Mouse (Mus musculus) embryonic facial prominence, embryonic 11.5 days (tissue): ENCODE results near the gene Copa. TPM values are rescaled to one million over a fixed set of nuclear protein-coding genes. Genes with fewer than 3 reads are reported as not detected.
A peak's percentile ranks its signal among the peaks of the same experiment; 100 is the strongest.

Experiments
- ATAC-seq: fragments of 200-750 bp; cut with Nextera tagmentation; replicated peaks from 2 replicates; pipeline ENCODE4 v1.8.0; 2017; ENCODE audit warnings: low read depth; ENCODE audit not compliant: insufficient number of reproducible peaks, low FRiP score, low TSS enrichment
- DNase-seq: peaks from one replicate; pipeline ENCODE4 v3.0.0-alpha.2; 2015; ENCODE audit warnings: low spot score
- H3K27ac ChIP-seq: fragments of 300-500 bp; sonication (generic); replicated peaks from 2 replicates; pipeline ENCODE4 v1.5.1; 2014; ENCODE audit warnings: mild to moderate bottlenecking, low read depth, low read length, control low read depth
- H3K27me3 ChIP-seq: fragments of 300-500 bp; sonication (generic); 2 replicates; pipeline ENCODE4 v1.6.1; 2014; ENCODE audit warnings: mild to moderate bottlenecking, low read length, moderate library complexity, mixed read lengths; ENCODE audit not compliant: control insufficient read depth, insufficient read depth
- H3K36me3 ChIP-seq: fragments of 300-500 bp; sonication (generic); replicated peaks from 2 replicates; pipeline ENCODE4 v1.6.1; 2014; ENCODE audit warnings: low read depth, mild to moderate bottlenecking, low read length, moderate library complexity, mixed read lengths; ENCODE audit not compliant: control insufficient read depth, insufficient read depth
- H3K4me1 ChIP-seq: fragments of 300-500 bp; sonication (generic); 2 replicates; pipeline ENCODE4 v1.6.1; 2014; ENCODE audit warnings: low read length, mixed read lengths; ENCODE audit not compliant: control insufficient read depth, insufficient read depth
- H3K4me2 ChIP-seq: fragments of 300-500 bp; sonication (generic); 2 replicates; pipeline ENCODE4 v1.6.1; 2014; ENCODE audit warnings: low read depth, mild to moderate bottlenecking, control low read depth, low read length, moderate library complexity
- H3K4me3 ChIP-seq: fragments of 300-500 bp; sonication (generic); 2 replicates; pipeline ENCODE4 v1.5.1; 2014; ENCODE audit warnings: low read depth, low read length, control low read depth
- H3K9ac ChIP-seq: fragments of 300-500 bp; sonication (generic); replicated peaks from 2 replicates; pipeline ENCODE4 v1.6.1; 2014; ENCODE audit warnings: mild to moderate bottlenecking, control low read depth, low read length
- H3K9me3 ChIP-seq: fragments of 300-500 bp; sonication (generic); replicated peaks from 2 replicates; pipeline ENCODE4 v1.6.1; 2016; ENCODE audit warnings: mild to moderate bottlenecking, low read length, inconsistent platforms, mixed read lengths; ENCODE audit not compliant: control insufficient read depth
- WGBS: fragments of 180-500 bp; shearing (Covaris S2); extraction: QIAGEN DNeasy Blood & Tissue Kit; methylation state at CpG from one replicate; pipeline ENCODE4 v1.1.7; 2014; 5-methylcytosine and 5-hydroxymethylcytosine counted together
- polyA plus RNA-seq: library from polyadenylated mRNA; unstranded; fragments of >200 nt; fragmentation: Nextera tagmentation; extraction: Ambion mirVana; gene quantifications from 2 replicates; pipeline ENCODE4 v1.2.1, GENCODE M21; 2014

The Copa gene
- polyA plus RNA-seq, 1 experiment from 2014 or later = 186 TPM

- DNase-seq (no peak), ATAC-seq (no peak)
- Histone ChIP-seq H3K9ac (no peak overlapping the region), H3K4me2 (no peak overlapping the region), H3K9me3 (no peaks in the 10 kb centered on the region), H3K27me3 (no peaks in the 10 kb centered on the region), H3K36me3 (peaks cover 17% of the 10 kb centered on the region), H3K4me3 (no peak overlapping the region), H3K27ac (no peak overlapping the region), H3K4me1 (no peaks in the 10 kb centered on the region; the same call in 1 of the 2 replicates)
- WGBS = 80% methylated on average over 2 of the region's 2 CpGs
These were observed 40.3 kb downstream of the Copa start for GRCm38 (mm10) chr1:172122671-172123070.

DNA sequence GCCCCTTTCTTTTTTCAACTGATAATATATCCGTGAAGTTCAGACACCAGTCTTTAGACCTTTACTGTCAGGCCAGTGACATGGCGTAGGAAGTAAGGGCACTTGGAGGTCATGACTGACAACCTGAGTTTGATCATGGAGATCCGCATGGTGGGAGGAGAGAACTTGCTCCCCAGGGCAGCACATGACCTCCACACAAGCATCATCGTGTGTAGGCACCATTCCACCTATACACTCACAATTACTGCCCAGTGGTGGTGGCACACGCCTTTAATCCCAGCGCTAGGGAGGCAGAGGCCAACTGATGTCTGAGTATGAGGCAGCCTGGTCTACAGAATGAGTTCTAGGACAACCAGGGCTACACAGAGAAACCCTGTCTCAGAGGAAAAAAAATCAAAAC, 42.2 kb downstream of the Copa start:
- H3K27me3 ChIP-seq = no peaks in the 10 kb centered on the region
- H3K9me3 ChIP-seq = no peaks in the 10 kb centered on the region
- no peak for DNase-seq
- peaks cover 12% of the 10 kb centered on the region for H3K36me3 ChIP-seq
- ATAC-seq = no peak
- no peak overlapping the region for H3K9ac ChIP-seq
- no peak overlapping the region for H3K27ac ChIP-seq
- 79% methylated on average over 6 of the region's 6 CpGs for WGBS
- no peaks in the 10 kb centered on the region; the same call in 1 of the 2 replicates for H3K4me1 ChIP-seq
- no peak overlapping the region for H3K4me2 ChIP-seq
- H3K4me3 ChIP-seq = no peak overlapping the region

DNA sequence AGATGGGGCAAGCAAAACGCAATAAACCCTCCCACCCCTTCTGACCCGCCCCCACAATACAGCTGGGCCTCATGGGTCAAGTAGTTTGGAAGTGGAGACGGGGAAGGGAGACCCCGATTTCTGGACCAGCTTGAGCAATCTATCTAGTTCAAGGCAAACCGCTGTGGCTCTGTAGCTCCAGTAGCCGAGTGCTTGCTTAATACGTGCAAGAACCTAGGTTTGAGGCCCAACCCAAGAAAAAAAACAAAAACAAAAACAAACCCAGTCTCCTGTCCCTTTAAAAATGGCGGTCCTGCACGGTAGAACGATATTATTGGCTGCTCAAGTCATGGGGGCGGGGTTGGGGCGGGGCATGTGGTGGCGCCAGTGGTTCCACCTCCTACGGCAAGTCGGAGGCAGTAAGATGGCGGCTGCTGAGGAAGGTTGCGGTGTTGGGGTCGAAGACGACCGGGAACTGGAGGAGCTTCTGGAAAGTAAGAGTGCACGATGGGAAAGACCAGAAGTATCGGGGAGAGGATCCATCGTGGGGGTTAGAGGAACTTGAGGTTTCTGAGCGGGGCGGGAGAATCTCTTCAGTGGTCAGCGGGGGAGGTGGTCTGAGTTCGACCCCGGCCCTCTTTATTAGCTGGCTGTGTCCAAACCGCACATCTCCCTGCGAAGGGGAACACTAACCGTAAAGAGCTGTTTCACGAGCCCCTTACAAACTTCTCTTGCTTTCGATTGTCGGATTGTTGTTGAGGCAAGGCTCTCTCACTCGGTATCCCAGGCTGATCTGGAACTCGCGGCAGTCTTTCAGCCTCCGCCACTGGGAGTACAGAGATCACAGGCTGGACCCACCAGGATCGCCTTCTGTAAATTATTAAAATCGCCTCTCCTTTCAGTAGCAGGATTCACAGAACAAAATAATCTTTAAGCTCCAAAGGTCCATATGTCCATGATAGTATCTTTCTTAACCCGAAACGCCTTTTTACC, 44.3 kb downstream of the Copa start, which contains the start of gene Pex19:
TSS of gene Pex19 (plus strand) at position 380 of the 972 bp plus-strand sequence.
- DNase-seq = peak; percentile 96
- no peak within 1 kb of the TSS for H3K27ac ChIP-seq
- peak within 1 kb of the TSS; percentile 78 for H3K9ac ChIP-seq
- under 1% methylated on average over 42 of the region's 42 CpGs for WGBS
- H3K4me1 ChIP-seq = no peaks in the 10 kb centered on the region; the same call in 1 of the 2 replicates
- ATAC-seq = peak; percentile 91
- no peaks in the 10 kb centered on the region for H3K27me3 ChIP-seq
- no peaks in the 10 kb centered on the region for H3K9me3 ChIP-seq
- peaks cover 8% of the 10 kb centered on the region for H3K36me3 ChIP-seq
- H3K4me3 ChIP-seq = peak within 1 kb of the TSS; percentile 64
- H3K4me2 ChIP-seq = peak within 1 kb of the TSS; percentile 58

- DNase-seq (no peak), ATAC-seq (no peak)
- no peaks in the 10 kb centered on the region; the same call in 1 of the 2 replicates for H3K4me1 ChIP-seq
- WGBS = 46% methylated on average over 5 of the region's 5 CpGs
- H3K9ac ChIP-seq = peak overlapping the region; percentile 78
- peak overlapping the region; percentile 58 for H3K4me2 ChIP-seq
- no peak overlapping the region for H3K27ac ChIP-seq
- peak overlapping the region; percentile 64 for H3K4me3 ChIP-seq
- peaks cover 7% of the 10 kb centered on the region for H3K36me3 ChIP-seq
- no peaks in the 10 kb centered on the region for H3K9me3 ChIP-seq
- H3K27me3 ChIP-seq = no peaks in the 10 kb centered on the region
These were observed 45.2 kb downstream of the Copa start for GRCm38 (mm10) chr1:172127487-172127886.

DNA sequence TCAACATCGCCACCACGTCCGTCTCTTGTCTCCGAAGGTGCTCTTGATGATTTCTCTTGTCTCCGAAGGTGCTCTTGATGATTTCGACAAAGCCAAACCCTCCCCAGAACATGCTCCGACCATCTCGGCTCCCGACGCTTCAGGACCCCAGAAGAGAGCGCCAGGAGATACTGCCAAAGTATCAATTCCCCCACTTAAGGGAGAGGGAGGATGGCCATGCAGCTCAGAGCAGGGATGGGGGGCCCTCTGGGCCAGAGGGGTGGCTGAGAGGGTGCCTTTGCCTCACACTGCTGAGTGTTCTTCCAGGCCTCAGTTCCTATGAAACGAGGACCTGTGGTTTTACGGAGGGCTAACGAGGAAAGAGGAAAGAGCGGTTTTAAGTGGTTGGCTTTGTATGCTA, 46.2 kb downstream of the Copa start:
- Histone ChIP-seq H3K27ac (no peak overlapping the region), H3K9ac (no peak overlapping the region), H3K27me3 (no peaks in the 10 kb centered on the region), H3K4me2 (no peak overlapping the region), H3K4me1 (no peaks in the 10 kb centered on the region; the same call in 1 of the 2 replicates), H3K36me3 (peaks cover 12% of the 10 kb centered on the region), H3K4me3 (no peak overlapping the region), H3K9me3 (no peaks in the 10 kb centered on the region)
- ATAC-seq (no peak), DNase-seq (no peak)
- WGBS = 92% methylated on average over 15 of the region's 15 CpGs

- whole genome bisulfite sequencing = 68% methylated on average over 2 of the region's 2 CpGs
- peaks cover 12% of the 10 kb centered on the region for H3K36me3 ChIP-seq
- no peak for ATAC-seq
These were observed 46.8 kb downstream of the Copa start for GRCm38 (mm10) chr1:172129108-172129507.

DNA sequence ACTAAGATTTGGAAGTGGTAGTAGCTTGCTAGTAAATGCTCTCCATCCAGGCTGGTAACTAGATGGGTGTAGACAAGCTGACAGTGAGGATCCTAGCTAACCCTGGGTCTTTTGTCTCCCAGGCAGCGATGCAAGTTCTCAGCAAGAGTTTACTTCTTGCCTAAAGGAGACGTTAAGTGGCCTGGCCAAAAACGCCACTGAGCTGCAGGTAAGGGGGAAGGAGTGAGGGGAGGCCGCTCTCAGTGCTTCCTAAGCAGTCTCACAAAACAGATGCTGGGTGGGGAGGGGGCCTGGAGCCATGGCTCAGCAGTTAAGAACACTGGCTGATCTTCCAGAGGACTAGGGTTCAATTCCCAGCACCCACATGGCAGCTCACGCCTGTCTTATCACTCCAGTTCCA, 47.5 kb downstream of the Copa start:
- Histone ChIP-seq H3K4me1 (no peaks in the 10 kb centered on the region; the same call in 1 of the 2 replicates), H3K9me3 (no peaks in the 10 kb centered on the region), H3K27me3 (no peaks in the 10 kb centered on the region), H3K4me2 (no peak overlapping the region), H3K4me3 (no peak overlapping the region), H3K27ac (no peak overlapping the region), H3K36me3 (peaks cover 12% of the 10 kb centered on the region), H3K9ac (no peak overlapping the region)
- no peak for ATAC-seq
- DNase-seq = no peak
- WGBS = 96% methylated on average over 5 of the region's 5 CpGs

More at GRCm38 (mm10) chr1:172129108-172129507, 46.8 kb downstream of the Copa start:
- Histone ChIP-seq H3K27me3 (no peaks in the 10 kb centered on the region), H3K9me3 (no peaks in the 10 kb centered on the region), H3K4me1 (no peaks in the 10 kb centered on the region; the same call in 1 of the 2 replicates), H3K4me3 (no peak overlapping the region), H3K9ac (no peak overlapping the region), H3K27ac (no peak overlapping the region), H3K4me2 (no peak overlapping the region)
- peak; percentile 31 for DNase-seq

- no peaks in the 10 kb centered on the region for H3K27me3 ChIP-seq
- peak; percentile 26 for DNase-seq
- no peak overlapping the region for H3K9ac ChIP-seq
- H3K27ac ChIP-seq = no peak overlapping the region
- 75% methylated on average over 7 of the region's 7 CpGs for WGBS
- H3K4me2 ChIP-seq = no peak overlapping the region
- H3K4me1 ChIP-seq = no peaks in the 10 kb centered on the region; the same call in 1 of the 2 replicates
- no peak overlapping the region for H3K4me3 ChIP-seq
- no peaks in the 10 kb centered on the region for H3K9me3 ChIP-seq
- no peak for ATAC-seq
- peaks cover 12% of the 10 kb centered on the region for H3K36me3 ChIP-seq
These were observed 50.0 kb downstream of the Copa start for GRCm38 (mm10) chr1:172132319-172132718.
